Mouse (Mus musculus) spleen, adult 2 months (tissue): ENCODE results near the gene Hsd11b1.

Experiments used
- CTCF ChIP-seq: fragments of 200-500 bp; IDR thresholded peaks from 2 replicates; pipeline ENCODE4 v1.5.1; 2011; ENCODE audit warnings: mild to moderate bottlenecking, inconsistent platforms; ENCODE audit not compliant: insufficient read depth, insufficient read length, insufficient replicate concordance; ENCODE audit errors: extremely low read depth
- POLR2A ChIP-seq: fragments of 200-500 bp; IDR thresholded peaks from 2 replicates; pipeline ENCODE4 v1.6.1; 2011; ENCODE audit warnings: low read depth, low read length, inconsistent platforms

DNA sequence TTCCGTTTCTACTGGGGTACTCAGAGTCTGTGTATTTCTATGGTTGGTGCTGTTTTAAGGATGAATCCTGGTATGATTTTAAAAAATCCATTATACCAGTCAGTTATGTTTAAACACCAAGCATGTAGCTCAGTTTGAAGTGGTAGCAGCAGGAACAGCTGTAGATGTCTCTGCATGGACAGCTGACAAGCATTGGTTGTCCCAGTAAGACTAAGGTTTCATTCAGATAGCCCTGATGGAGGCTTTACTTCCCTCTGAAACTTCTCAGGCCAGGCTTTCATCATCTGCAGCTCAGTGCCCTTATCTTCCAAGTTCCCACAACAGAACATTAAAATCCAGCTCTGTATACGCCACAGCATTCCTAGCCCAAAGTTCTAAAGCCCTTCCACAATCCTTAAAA is 31.1 kb downstream of the Hsd11b1 start:
- TF ChIP-seq CTCF (no peak), POLR2A (no peak)
